Mouse (Mus musculus) stomach, adult 2 months (tissue): ENCODE measurements around the gene Hsd3b6. TPM values are rescaled to one million over a fixed set of nuclear protein-coding genes. Genes with fewer than 3 reads are reported as not detected.

Experiments used
- polyA plus RNA-seq: library from polyadenylated mRNA; depleted of rRNA; stranded (reverse); fragments of >200 nt; gene quantifications from 2 replicates; pipeline ENCODE4 v1.2.3, GENCODE M21; 2012; rRNA removed

Gene Hsd3b6
- polyA plus RNA-seq: not detected in 2 replicates

DNA sequence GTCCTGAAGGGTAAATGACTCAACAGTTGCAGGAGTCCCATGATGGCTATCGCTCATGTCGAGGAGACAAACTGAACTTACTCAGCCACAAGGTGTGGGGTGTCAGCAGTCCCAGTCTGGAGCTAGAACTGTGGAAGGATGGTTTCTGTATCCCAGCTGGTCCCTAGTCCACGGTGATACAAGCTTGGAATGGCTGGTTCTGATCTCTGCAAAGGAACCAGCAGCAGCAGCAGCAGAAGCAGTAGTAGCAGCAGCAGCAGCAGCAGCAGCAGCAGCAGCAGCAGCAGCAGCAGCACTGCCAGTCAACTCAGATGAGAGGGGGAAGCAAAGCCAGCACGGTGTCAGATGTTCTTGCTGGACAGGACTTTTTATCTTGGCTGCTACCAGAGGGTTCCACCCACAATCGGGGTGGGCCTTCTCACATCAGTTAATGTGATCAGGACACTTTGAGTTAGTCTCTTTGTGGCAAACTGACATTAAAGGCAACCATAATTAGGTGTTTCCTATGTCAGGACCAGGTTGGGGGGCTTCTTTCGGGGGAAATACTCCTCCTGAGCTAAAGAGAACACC lies at the start of gene Hsd3b6:
TSS of gene Hsd3b6 (minus strand) at position 343 of the 570 bp plus-strand sequence.

DNA sequence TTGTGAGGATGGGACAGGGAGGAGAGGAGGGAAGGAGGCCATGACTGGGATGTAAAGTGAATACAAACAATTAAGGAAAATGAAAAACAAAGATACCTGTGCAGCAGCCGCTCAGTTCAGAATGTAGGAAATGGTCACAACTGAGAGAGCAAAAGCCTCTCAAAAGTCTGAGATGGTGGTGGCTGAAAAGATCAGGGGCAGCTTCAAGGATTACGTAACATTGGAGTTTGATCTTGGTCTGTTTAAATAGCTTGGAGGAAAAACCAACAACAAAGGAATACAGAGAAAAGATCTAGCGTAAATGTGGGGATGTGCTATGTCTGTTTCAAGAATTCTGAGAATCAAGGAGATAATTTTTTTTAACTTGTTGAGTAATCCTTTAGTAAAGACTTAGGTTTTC lies 45.3 kb upstream of the Hsd3b6 start, which contains the start of gene Hsd3b1:
TSS of gene Hsd3b1 (minus strand) at position 219 of the 400 bp plus-strand sequence.

Other genes with a start within 250 kb of the Hsd3b6 start
- not detected in 2 replicates for gene Gm10681, start 225.6 kb downstream of the Hsd3b6 start, polyA plus RNA-seq
- gene Hsd3b5, start 184.2 kb downstream of the Hsd3b6 start, polyA plus RNA-seq: not detected in 2 replicates
- not detected in 2 replicates for gene Hsd3b2, start 89.9 kb downstream of the Hsd3b6 start, polyA plus RNA-seq
- not detected in 2 replicates for gene Hsd3b3, start 51.3 kb downstream of the Hsd3b6 start, polyA plus RNA-seq
- 0.18 and 0.77 TPM in 2 replicates for gene Hsd3b1, start 45.4 kb upstream of the Hsd3b6 start, polyA plus RNA-seq
- gene Hao2, start 78.8 kb upstream of the Hsd3b6 start, polyA plus RNA-seq: not detected in 2 replicates